Mouse (Mus musculus) forebrain, embryonic 15.5 days (tissue): ENCODE measurements around the gene Nid2. TPM values are rescaled to one million over a fixed set of nuclear protein-coding genes. Genes with fewer than 3 reads are reported as not detected.

Experiments
- ATAC-seq: fragments of 200-750 bp; cut with Nextera tagmentation; replicated peaks from 2 replicates; pipeline ENCODE4 v1.8.0; 2017; ENCODE audit warnings: mild to moderate bottlenecking, moderate TSS enrichment, moderate library complexity
- H3K27ac ChIP-seq: fragments of 300-500 bp; sonication (generic); replicated peaks from 2 replicates; pipeline ENCODE4 v1.5.1; 2015; ENCODE audit warnings: mild to moderate bottlenecking, inconsistent platforms
- H3K27me3 ChIP-seq: fragments of 300-500 bp; sonication (generic); 2 replicates; pipeline ENCODE4 v1.6.1; 2015; ENCODE audit warnings: inconsistent platforms
- H3K36me3 ChIP-seq: fragments of 300-500 bp; sonication (generic); 2 replicates; pipeline ENCODE4 v1.6.1; 2015; ENCODE audit warnings: mild to moderate bottlenecking, inconsistent platforms
- H3K4me1 ChIP-seq: fragments of 300-500 bp; sonication (generic); 2 replicates; pipeline ENCODE4 v1.6.1; 2015; ENCODE audit warnings: inconsistent platforms
- H3K4me2 ChIP-seq: fragments of 300-500 bp; sonication (generic); replicated peaks from 2 replicates; pipeline ENCODE4 v1.6.1; 2015; ENCODE audit warnings: mild to moderate bottlenecking, inconsistent platforms
- H3K4me3 ChIP-seq: fragments of 300-500 bp; sonication (generic); 2 replicates; pipeline ENCODE4 v1.5.1; 2015; ENCODE audit warnings: mild to moderate bottlenecking, inconsistent platforms
- H3K9ac ChIP-seq: fragments of 300-500 bp; sonication (generic); replicated peaks from 2 replicates; pipeline ENCODE4 v1.6.1; 2015; ENCODE audit warnings: mild to moderate bottlenecking, inconsistent platforms
- H3K9me3 ChIP-seq: fragments of 300-500 bp; sonication (generic); 2 replicates; pipeline ENCODE4 v1.6.1; 2016; ENCODE audit warnings: inconsistent platforms
- WGBS: fragments of 180-500 bp; shearing (Covaris S2); methylation state at CpG from one replicate; pipeline ENCODE4 v1.1.7; 2015; ENCODE audit warnings: mixed read lengths; 5-methylcytosine and 5-hydroxymethylcytosine counted together
- polyA plus RNA-seq: library from polyadenylated mRNA; unstranded; fragments of >200 nt; fragmentation: Nextera tagmentation; extraction: Ambion mirVana; gene quantifications from 2 replicates; pipeline ENCODE4 v1.2.1, GENCODE M21; 2015

Nid2 gene
- polyA plus RNA-seq: 22.2 and 29.9 TPM in 2 replicates

DNA sequence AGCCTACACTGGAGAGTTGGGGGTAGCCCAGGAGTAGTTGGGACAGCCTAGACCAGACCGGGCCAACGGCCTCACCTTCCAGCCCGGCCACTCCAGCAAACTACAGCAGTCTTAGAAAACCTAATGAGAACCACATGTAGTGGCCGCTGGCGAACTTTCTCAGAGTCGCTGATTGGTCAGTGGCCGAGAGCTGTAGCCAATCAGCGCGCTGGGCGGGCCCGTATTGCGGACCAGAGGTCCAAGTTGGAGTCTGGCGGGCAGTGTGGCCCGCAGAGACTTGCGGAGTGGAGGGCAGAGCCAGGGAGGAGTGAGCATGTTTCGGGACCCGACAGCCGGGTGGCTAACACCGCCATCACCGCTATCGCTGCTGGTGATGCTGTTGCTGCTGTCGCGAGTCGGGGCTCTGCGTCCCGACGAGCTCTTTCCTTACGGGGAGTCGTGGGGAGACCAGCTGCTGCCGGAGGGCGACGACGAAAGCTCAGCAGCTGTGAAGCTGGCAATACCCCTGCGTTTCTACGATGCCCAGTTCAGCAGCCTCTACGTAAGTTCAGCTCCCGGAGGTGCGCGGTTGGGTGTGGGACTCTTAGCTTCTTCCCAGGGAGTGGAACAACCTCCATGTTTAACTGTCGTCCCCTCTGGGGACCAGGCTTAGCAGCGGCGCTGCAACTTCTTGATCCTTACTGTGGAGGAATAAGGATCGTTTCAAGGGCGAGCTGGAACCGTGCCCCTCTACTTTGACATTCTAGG lies at the start of gene Nid2:
TSS of gene Nid2 (plus strand) at position 241 of the 747 bp plus-strand sequence.
- Histone ChIP-seq H3K36me3 (no peaks in the 10 kb centered on the region), H3K9me3 (no peaks in the 10 kb centered on the region), H3K4me3 (peak within 1 kb of the TSS; percentile 50), H3K4me2 (peak within 1 kb of the TSS; percentile 80), H3K27ac (no peak within 1 kb of the TSS), H3K27me3 (peaks cover 19% of the 10 kb centered on the region; the same call in 1 of the 2 replicates), H3K9ac (peak within 1 kb of the TSS; percentile 27), H3K4me1 (peaks cover 17% of the 10 kb centered on the region)
- WGBS: under 1% methylated on average over 45 of the region's 45 CpGs
- peak; percentile 92 for ATAC-seq

DNA sequence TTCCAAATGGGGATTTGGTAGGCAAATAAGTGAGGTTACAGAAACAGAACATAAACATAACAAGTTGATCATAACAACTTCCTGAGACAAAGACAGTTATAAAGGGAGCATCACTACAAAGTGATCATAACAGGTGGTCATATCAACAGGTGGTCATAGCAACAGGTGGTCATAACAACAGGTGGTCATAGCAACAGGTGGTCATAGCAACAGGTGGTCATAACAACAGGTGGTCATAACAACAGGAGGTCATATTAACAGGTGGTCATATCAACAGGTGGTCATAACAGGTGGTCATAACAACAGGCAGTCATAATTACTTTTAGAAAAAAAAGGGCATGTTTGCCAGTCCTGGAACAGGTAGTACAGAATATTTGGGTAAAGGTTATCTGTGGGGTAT lies 49.5 kb upstream of the Nid2 start:
- H3K9me3 ChIP-seq: no peaks in the 10 kb centered on the region
- no peak overlapping the region for H3K9ac ChIP-seq
- H3K4me1 ChIP-seq: no peaks in the 10 kb centered on the region
- no peak overlapping the region for H3K4me2 ChIP-seq
- H3K4me3 ChIP-seq: no peak overlapping the region
- no peak overlapping the region for H3K27ac ChIP-seq
- no peak for ATAC-seq
- H3K27me3 ChIP-seq: no peaks in the 10 kb centered on the region
- H3K36me3 ChIP-seq: no peaks in the 10 kb centered on the region

DNA sequence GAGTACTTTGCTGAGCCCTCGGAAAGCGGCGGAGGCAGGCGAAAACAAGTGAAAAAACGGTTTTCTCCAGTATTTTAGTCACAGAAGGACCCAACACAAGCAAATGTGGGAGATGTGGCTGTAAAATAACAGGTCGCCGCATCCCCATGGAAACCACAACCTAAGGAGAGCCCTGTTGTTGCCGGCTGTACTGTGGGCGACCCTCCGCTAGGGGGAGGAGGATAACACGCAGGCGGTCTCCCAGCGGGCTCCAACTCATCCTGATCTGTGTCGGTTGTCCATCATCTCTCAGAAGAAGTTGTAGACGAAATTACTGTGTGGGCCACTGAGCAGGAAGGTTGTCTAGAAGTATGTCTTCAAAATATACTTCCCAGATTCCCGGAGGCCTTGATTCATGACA lies 45.4 kb upstream of the Nid2 start:
- Histone ChIP-seq H3K4me2 (no peak overlapping the region), H3K27ac (no peak overlapping the region), H3K4me3 (no peak overlapping the region), H3K36me3 (no peaks in the 10 kb centered on the region), H3K4me1 (peaks cover 8% of the 10 kb centered on the region; the same call in 1 of the 2 replicates), H3K27me3 (no peaks in the 10 kb centered on the region), H3K9ac (no peak overlapping the region), H3K9me3 (no peaks in the 10 kb centered on the region)
- peak; percentile 77 for ATAC-seq
- 11% methylated on average over 16 of the region's 16 CpGs for WGBS

DNA sequence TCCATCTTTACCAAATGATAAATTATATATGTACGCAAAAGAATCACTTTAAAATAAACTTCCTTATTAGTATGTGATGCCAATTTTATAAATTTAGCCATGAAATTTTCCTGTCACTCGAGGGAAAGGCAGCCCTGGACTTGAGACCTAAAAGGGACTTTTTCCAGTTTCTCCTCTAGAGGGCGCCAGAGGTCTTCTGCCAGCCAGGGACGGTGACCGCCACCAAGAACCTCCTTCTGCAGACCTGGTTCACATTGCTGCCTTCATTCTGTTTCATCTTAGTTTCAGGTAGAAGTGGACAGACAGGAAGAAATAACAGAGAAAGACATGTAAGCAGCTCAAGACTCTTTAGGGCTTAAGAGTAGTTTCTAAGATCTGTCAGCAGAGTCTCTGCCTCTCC lies 44.6 kb upstream of the Nid2 start:
- H3K27me3 ChIP-seq: no peaks in the 10 kb centered on the region

DNA sequence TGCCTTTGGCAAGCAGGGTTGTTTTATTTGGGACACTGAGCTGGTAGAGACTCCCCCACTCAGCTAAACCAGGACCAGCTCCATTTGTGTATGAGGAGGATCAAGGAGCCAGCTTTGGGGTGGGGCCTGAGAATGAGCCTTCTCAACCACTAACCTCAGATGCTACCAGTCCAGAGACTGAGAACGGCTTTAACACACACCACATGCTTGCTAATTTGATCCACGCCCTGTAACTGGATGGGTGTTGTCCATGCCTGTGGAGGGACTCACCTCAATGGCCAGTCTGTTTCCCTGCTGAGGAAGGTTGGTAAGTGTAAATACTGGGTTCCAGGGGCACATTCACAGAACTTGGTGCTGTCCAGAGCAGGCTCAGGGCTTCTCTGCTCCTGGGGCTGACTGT lies 44.1 kb upstream of the Nid2 start:
- no peak; the same call in 1 of the 2 replicates for ATAC-seq
- no peaks in the 10 kb centered on the region for H3K36me3 ChIP-seq
- H3K4me3 ChIP-seq: no peak overlapping the region

More for the DNA sequence above, 44.6 kb upstream of the Nid2 start:
- H3K9ac ChIP-seq: no peak overlapping the region
- no peak overlapping the region for H3K4me2 ChIP-seq
- H3K4me1 ChIP-seq: peaks cover 8% of the 10 kb centered on the region; the same call in 1 of the 2 replicates
- ATAC-seq: peak; percentile 66
- no peaks in the 10 kb centered on the region for H3K9me3 ChIP-seq
- H3K4me3 ChIP-seq: no peak overlapping the region
- H3K36me3 ChIP-seq: no peaks in the 10 kb centered on the region
- 2% methylated on average over 5 of the region's 5 CpGs for WGBS
- no peak overlapping the region for H3K27ac ChIP-seq

DNA sequence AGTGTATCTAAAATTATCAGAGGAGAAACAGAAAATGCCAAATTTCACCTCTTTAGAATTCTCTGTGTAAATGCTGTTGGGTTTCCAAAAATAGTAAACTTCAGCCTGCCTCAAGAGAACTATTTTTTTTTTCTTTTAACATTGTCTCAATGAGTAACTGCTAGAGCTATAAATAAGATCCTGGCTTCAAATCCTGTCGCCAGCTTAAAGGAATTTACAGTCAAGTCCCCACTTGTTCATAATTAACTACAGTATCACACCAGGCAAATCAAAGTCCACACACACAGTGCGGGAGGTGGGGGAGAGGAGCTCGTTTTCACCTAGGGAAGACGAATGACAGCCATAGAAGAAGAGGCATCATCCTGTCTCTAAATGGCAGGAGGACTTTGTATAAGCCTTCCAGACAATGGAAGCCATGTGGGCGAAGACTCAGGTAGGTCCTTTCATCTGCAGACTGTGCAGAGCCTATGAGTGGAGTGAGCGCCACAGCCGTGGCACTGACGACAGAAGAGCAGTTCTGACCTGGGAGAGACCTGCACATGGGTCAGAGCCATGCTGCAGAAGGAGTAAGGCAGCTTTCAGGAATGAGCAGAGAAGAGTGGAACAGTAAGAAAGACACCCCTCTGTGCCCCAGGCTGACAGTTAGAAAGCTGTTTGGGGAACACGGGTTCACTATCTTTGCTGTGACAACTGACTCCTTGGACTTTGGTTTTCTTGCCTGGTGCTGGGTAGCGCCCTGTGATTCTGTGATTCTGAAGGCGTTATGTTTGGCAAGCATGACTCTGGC lies 43.2 kb upstream of the Nid2 start:
- Histone ChIP-seq H3K9ac (no peak overlapping the region), H3K36me3 (no peaks in the 10 kb centered on the region), H3K9me3 (no peaks in the 10 kb centered on the region), H3K27ac (no peak overlapping the region), H3K27me3 (no peaks in the 10 kb centered on the region), H3K4me3 (no peak overlapping the region), H3K4me2 (no peak overlapping the region), H3K4me1 (peaks cover 8% of the 10 kb centered on the region; the same call in 1 of the 2 replicates)
- WGBS: 67% methylated on average over 11 of the region's 11 CpGs
- ATAC-seq: no peak

More for the DNA sequence above, 44.1 kb upstream of the Nid2 start:
- WGBS: 67% methylated on average over 2 of the region's 2 CpGs
- H3K27me3 ChIP-seq: no peaks in the 10 kb centered on the region
- no peak overlapping the region for H3K27ac ChIP-seq
- H3K9me3 ChIP-seq: no peaks in the 10 kb centered on the region
- H3K9ac ChIP-seq: no peak overlapping the region
- H3K4me1 ChIP-seq: peaks cover 8% of the 10 kb centered on the region; the same call in 1 of the 2 replicates
- no peak overlapping the region for H3K4me2 ChIP-seq

DNA sequence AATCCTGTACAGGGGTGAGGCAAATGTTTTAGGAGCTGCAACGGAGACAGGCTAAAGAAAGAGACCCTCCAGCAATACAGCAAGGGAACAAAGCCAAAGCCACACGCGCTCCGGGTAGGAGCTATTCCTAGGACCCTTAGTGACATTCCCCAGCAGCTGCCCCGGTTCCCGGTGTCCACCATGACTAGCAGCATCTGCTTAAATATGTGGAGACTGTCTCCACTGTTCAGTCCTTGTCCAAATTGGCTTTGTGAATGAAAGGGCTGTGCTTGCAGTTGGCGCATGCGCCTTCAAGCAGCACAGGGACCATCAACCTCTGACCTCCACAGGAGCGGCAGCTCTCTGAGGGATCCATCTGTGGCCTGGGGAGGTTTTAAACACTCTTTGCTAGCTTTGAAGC lies 41.9 kb upstream of the Nid2 start:
- WGBS: 37% methylated on average over 9 of the region's 9 CpGs
- no peaks in the 10 kb centered on the region for H3K9me3 ChIP-seq
- H3K36me3 ChIP-seq: no peaks in the 10 kb centered on the region
- ATAC-seq: no peak
- peaks cover 8% of the 10 kb centered on the region; the same call in 1 of the 2 replicates for H3K4me1 ChIP-seq
- H3K4me2 ChIP-seq: no peak overlapping the region
- no peak overlapping the region for H3K27ac ChIP-seq
- no peaks in the 10 kb centered on the region for H3K27me3 ChIP-seq
- no peak overlapping the region for H3K4me3 ChIP-seq
- no peak overlapping the region for H3K9ac ChIP-seq

DNA sequence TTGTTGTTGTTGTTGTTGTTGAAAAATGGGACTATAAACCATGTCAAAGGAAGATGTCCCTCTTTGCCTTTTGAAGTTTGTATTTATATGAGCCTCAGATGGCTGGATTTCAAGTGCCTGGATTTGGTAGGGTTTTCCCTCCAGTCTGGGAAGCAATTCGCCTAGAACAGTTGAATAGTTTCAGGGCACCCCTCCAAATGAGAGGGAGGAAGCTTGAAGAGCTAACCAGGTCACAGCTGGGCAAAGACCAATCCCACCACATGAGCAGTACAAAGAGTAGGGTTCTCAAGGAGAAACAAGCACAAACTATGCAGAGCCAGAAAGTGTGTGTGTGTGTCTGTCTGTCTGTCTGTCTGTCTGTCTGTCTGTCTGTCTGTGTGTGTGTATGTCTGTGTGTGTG lies 39.3 kb upstream of the Nid2 start:
- H3K4me3 ChIP-seq: no peak overlapping the region
- no peaks in the 10 kb centered on the region for H3K36me3 ChIP-seq
- no peak overlapping the region for H3K4me2 ChIP-seq
- no peaks in the 10 kb centered on the region for H3K9me3 ChIP-seq
- peaks cover 8% of the 10 kb centered on the region; the same call in 1 of the 2 replicates for H3K4me1 ChIP-seq
- H3K27me3 ChIP-seq: no peaks in the 10 kb centered on the region
- no peak for ATAC-seq
- no peak overlapping the region for H3K27ac ChIP-seq
- WGBS: 38% methylated on average over 1 of the region's 1 CpGs
- H3K9ac ChIP-seq: no peak overlapping the region

DNA sequence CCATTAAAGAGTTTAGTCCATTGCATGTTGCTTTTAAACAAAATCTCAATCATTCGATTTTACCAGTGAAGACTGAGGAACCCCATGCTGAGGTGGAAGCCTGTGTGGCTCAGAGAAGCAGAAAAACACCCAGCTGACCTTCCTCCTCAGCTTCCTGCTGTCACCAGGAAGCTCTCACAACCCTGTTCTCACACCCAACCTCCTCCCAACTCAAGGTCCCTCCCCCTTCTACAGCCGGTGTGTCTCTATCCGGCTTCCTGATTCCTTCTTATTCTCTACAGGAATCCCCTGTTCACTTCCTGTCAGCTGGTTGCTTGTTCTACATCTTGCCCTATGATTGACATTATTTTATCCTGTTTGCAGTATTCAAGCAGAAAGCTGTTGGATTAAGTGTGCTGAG lies 38.0 kb upstream of the Nid2 start:
- 71% methylated on average over 3 of the region's 3 CpGs for WGBS
- H3K9ac ChIP-seq: no peak overlapping the region
- no peak for ATAC-seq
- peaks cover 8% of the 10 kb centered on the region; the same call in 1 of the 2 replicates for H3K4me1 ChIP-seq
- H3K9me3 ChIP-seq: no peaks in the 10 kb centered on the region
- no peak overlapping the region for H3K27ac ChIP-seq
- no peak overlapping the region for H3K4me2 ChIP-seq
- H3K27me3 ChIP-seq: no peaks in the 10 kb centered on the region
- no peaks in the 10 kb centered on the region for H3K36me3 ChIP-seq
- H3K4me3 ChIP-seq: no peak overlapping the region

DNA sequence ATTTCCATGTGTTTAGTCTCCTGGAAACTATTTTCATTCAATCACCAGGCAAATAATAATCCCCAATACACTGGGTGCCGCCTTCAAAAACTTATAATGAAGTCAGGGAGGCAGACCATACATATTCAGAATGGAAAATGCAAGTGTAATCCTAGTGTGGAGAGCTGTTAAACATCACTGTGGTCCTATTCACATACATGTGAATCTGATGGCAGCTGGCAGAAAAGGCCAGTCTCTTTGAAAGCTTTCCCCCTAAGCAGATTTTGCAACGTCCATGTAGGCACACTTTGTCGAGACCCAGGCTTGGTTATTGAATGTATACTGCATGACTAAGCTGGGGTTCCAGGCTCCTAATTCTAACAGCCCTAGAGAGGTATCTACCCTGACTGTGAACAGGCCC lies 32.0 kb upstream of the Nid2 start:
- Histone ChIP-seq H3K27ac (peak overlapping the region; percentile 34; the same call in 1 of the 2 replicates), H3K9me3 (no peaks in the 10 kb centered on the region), H3K4me1 (peaks cover 11% of the 10 kb centered on the region), H3K27me3 (no peaks in the 10 kb centered on the region), H3K36me3 (no peaks in the 10 kb centered on the region), H3K9ac (no peak overlapping the region), H3K4me2 (no peak overlapping the region), H3K4me3 (no peak overlapping the region)
- ATAC-seq: no peak
- WGBS: 8% methylated on average over 3 of the region's 3 CpGs

DNA sequence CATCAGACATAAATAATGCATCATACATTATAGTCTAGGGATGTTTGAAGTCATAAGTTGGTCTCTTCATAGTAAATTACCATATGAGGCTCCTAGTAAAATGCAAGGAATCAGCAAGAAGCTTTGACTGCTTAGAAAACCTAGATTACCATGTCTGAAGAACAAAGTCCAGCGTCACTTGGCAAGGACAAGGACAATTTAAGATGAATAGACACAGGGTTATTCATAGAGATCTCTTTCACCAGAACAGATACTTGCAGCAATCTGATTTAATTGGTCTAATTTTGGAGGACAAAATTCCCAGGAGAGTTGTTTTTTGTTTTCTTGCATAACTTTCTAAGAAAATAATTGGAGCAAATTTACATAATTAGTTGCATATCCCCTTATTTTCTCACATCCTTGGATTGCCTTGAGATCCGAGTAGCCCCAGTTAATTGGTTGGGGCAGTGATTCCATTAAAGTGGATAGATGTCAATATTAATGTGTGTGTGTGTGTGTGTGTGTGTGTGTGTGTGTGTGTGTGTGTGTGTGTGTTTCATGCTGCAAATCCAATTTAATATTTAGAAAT lies 30.9 kb upstream of the Nid2 start:
- 17% methylated on average over 2 of the region's 2 CpGs for WGBS
- H3K9me3 ChIP-seq: no peaks in the 10 kb centered on the region
- H3K4me3 ChIP-seq: no peak overlapping the region
- no peak overlapping the region for H3K4me2 ChIP-seq
- H3K27ac ChIP-seq: peak overlapping the region; percentile 34; the same call in 1 of the 2 replicates
- H3K4me1 ChIP-seq: peaks cover 11% of the 10 kb centered on the region
- H3K36me3 ChIP-seq: no peaks in the 10 kb centered on the region
- H3K27me3 ChIP-seq: no peaks in the 10 kb centered on the region
- no peak overlapping the region for H3K9ac ChIP-seq
- peak; percentile 80 for ATAC-seq

DNA sequence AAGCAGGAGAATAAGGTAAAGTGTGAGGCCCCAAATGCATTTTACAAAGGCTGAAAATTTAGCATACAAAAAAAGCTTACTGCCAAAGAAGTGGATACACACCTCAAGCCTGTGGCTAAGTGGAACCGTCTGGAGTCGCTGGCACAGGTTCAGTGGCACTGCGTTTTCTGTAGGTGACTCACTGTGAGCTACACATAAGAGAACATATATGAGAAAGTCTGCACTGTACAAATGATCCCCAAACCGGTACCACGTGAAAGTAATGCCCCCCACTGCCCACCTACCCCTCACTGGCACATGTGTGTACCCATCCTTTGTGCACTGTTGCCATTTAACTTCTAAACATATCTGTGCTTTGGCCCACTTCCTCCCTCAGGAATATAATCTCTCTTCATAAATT lies 22.8 kb upstream of the Nid2 start:
- no peaks in the 10 kb centered on the region for H3K27me3 ChIP-seq
- no peaks in the 10 kb centered on the region for H3K4me1 ChIP-seq
- H3K27ac ChIP-seq: no peak overlapping the region
- no peak overlapping the region for H3K4me3 ChIP-seq
- H3K9ac ChIP-seq: no peak overlapping the region
- 84% methylated on average over 5 of the region's 5 CpGs for WGBS
- H3K4me2 ChIP-seq: no peak overlapping the region
- no peaks in the 10 kb centered on the region for H3K9me3 ChIP-seq
- no peak for ATAC-seq
- no peaks in the 10 kb centered on the region for H3K36me3 ChIP-seq
